Mouse (Mus musculus) A20 (cell line): ENCODE results near the gene Farsa.
A peak's percentile ranks its signal among the peaks of the same experiment; 100 is the strongest.

ENCODE experiments used
- DNase-seq: peaks from one replicate; pipeline ENCODE4 v3.0.0-alpha.2; 2011; ENCODE audit warnings: low read depth, low spot score

Farsa gene

DNA sequence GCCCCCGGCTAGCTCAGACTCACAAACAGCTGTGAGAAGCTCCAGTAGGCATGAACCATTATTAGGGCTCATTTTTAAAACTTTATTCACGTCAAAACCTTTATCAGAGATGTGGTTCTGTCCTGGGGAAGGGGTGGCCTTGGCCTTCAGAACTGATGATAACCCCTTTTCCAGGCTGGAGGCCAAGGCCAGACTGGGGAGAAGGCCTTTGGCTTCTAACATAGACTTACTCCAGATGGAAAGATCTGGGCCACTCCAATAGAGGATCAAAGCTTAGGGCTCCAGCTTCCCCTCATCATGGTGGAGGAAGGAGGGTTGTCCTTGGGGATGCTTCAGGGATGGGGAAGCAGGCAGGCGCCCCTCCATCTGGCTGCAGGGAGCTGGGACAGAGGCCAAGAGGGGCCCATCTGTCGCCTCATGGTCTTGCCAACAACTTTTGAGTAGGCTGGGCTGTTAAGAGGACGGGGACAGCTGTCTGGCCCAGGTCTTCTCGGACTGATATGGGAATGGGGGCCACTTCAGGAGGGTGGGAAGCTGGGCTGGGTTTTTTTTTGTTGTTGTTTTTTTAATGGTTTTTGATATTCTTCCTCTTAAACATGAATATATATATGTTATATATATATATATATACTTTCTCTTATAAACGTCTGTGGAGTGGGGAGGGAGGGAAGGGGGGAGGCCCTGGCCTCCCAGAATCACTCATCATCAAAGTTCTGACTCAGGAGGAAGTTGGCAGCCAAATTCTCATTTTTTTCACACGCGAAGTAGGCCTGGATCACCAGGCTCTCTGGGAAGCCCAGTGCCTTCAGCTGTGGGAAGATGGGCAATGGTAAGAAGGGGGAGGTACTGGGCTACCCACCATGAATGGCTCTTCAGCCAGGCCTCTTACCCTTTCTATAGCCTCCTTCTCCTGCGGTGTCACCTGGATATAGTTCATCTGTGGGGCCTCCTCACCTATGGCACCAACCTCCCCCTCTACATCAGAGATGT, 21.6 kb upstream of the Farsa start:
- DNase-seq = no peak

- no peak for DNase-seq
Observed at GRCm38 (mm10) chr8:84837149-84837911, 19.5 kb upstream of the Farsa start.

GRCm38 (mm10) chr8:84837912-84838470, 18.8 kb upstream of the Farsa start:
- no peak for DNase-seq

- DNase-seq = no peak
Observed at GRCm38 (mm10) chr8:84838513-84838912, 18.3 kb upstream of the Farsa start.

DNA sequence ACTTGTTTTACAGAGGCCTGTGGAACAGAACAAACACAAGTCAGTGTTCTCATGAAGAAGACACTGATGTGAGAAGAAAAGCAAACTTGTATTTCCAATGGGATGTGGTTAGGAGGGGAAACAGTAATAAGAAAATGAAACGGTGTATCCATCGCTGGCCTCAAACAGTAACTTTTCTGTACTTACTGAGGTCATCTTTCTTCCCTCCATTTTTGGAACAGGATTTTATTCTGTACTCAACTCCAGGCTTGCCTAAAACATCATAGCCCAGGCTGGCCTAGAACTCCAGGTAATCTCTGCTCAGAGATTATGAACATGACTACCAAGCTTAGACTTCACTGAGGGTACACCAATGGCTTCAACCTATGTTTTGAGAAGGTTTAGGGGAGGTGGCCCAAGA, 17.4 kb upstream of the Farsa start:
- DNase-seq = no peak

DNA sequence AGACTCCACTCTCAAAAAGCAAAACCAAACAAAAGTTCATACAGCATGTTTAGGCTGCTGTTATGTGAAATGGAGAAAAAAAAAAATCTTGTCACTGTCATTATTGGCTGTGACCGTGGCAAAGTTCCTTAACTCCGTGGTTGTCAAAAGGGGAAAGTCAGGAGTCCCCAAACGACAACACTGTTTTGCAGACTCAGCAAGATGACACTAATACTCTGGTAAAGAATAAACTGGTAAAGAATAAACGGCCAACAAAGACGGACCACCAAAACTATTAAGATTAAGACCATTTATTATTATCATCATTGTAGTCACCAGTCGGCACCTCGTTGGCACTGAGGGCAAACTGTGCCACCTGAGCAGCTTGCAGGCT, 16.9 kb upstream of the Farsa start:
- DNase-seq = no peak

- peak; percentile 96 for DNase-seq
Observed at GRCm38 (mm10) chr8:84840248-84840999, 16.4 kb upstream of the Farsa start, which contains the start of gene Rad23a. TSS of gene Rad23a (minus strand) at chr8:84840665.

DNA sequence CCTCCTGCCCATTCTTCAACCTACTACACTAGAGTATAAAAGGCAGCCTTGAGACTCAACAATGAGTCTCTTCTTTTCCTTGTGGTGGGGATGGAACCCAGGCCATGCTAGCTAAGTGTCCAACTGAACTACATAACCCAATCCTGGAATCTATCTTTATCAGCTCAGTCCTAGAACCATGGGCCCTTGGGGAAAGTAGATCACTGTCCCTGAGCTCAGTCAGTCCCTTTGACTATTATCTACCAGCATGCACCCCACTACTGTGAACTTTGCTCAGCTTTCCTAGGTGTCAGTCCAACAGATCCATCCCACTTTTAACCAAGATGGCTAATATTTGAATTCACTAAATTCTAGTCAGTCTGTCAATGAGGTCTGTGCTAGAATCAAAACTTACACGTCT, 15.3 kb upstream of the Farsa start:
- no peak for DNase-seq

- DNase-seq = no peak
Observed at GRCm38 (mm10) chr8:84844397-84845070, 12.3 kb upstream of the Farsa start.

DNA sequence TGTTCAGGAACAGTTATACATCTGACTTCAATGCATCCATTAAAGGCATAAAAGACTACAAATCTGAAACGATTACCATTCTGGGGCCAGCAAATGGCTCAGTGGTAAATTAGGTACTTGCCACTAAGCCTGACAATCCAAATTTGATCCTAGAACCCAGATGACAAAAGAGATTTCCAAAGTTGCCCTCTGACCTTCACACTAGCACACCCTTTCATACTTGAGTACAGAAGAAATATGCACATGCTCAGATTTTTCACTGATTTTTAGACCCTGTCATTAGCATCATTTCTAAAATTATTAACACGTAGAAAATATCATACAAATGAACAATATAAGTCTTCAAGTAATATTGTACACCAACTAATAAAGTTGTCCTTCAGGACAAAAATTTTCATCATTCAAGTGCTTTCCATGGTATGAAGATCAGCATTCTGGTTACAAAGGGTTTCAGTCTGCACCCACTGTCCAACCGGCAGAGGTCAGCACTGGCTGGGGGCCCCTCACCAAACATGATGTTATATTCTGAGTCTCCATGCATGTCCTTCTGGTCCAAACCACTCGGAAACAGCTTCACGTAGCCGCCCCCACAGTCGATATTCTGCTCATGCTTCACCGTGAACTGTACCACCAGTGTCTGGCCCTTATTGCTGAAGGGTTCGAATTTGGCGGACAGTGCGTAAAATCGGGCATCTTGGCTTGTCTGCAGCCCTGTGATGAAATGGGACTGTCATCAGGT, 11.3 kb upstream of the Farsa start:
- peak; percentile 61 for DNase-seq

GRCm38 (mm10) chr8:84846094-84846721, 10.6 kb upstream of the Farsa start:
- DNase-seq = no peak

DNA sequence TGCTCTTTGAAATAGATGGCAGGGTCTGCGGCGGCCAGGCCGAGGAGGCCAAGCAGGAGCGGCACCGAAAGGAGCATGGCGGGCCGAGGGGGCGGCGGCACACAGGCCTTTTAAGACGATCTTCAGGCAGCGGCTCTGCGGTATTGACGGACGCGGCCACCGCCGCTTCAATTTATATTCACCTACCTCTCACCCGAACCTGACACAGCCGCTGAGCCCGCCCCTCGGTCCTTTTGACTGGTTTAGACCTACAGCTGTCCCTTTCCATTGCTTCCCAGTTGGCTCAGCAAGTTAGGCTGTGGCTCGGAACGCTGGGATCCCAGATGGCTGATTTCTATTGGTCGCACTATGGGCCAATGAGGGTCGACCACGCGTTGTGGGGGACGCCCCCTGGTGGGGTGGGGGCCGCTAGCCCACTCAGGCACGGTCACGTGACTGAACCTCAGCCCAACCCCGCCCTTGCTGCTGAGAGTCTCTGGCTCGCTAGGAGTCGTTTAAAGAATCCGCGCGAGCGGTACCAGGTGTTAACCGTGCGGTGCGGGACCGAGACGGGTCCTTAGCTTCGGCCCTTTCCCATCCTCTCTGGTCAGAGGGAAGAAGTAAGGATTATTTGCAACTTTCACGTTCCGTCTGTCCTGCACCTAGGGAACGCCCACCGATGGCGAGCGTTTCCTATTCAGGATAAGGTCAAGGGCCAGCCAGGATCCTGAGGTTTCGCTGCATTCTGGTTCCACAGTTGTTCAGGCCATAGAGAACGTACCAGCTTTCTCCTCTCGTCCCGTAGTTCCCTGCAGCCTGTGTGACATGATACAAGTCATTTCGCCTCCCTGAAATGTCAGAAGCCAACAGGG, 9.8 kb upstream of the Farsa start, which contains the start of gene Calr:
Calr (minus strand) TSS at position 213 of the 851 bp plus-strand sequence.
- peak; percentile 100 for DNase-seq

DNA sequence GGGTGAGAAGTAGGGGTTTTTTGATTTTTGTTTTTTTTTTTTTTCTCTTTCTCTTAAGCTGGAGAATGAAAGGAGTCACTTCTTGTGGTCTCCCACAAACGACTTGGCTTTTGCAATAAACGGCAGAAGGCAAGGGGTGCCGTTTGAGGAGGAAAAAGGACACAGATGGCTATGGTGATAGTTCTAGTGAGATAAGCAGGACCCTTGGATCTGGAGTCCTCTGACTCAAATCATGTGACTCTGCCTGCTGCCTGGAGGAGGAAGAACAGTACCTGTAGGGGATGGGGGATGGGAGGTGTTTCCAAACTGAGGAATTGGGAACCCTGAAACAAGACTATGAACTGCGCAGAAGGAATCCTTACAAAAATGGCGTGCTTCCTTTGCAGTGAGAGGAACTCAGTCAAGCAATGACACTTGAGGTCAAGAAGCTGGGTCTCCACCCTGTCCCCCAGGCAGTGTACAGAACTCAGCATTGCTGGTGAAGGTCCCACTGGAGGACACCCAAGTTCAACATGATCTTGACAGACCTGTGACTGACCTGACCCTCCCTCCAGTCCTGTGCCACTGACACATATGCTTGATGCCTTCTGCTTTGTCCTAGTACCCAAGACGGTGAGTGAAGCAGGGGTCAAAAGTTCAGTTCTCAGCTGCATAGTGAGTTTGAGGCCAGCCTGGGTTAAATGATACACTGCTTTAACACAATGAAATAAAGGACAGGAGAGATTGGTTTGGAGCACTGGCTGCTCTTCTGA, 8.9 kb upstream of the Farsa start:
- DNase-seq = peak; percentile 36

DNA sequence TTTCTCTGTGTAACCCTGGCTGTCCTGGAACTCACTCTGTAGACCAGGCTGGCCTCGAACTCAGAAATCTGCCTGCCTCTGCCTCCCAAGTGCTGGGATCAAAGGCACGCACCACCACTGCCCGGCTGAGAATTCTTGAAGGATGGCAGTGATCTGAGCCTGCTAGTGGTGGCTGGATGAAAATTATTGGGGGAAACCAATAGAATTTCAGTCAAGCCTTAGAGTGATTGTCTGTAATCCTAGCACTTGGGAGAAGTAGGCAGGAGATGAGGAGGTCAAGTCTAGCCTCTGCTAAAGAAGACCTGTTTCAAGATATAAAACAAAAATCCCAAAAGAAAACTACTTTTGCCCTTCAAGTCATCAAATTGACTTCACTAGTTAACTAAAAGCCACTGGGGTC, 355 bp upstream of the Farsa start:
- no peak for DNase-seq

GRCm38 (mm10) chr8:84871376-84872308, 14.9 kb downstream of the Farsa start, which contains the start of gene Syce2:
TSS of gene Syce2 (plus strand) at chr8:84872111.
- DNase-seq = peak; percentile 90

- no peak for DNase-seq
Observed at GRCm38 (mm10) chr8:84872309-84872965, 15.6 kb downstream of the Farsa start.
